31 mouse cellular contexts compared by ENCODE assay signal in the genomic region with DNA sequence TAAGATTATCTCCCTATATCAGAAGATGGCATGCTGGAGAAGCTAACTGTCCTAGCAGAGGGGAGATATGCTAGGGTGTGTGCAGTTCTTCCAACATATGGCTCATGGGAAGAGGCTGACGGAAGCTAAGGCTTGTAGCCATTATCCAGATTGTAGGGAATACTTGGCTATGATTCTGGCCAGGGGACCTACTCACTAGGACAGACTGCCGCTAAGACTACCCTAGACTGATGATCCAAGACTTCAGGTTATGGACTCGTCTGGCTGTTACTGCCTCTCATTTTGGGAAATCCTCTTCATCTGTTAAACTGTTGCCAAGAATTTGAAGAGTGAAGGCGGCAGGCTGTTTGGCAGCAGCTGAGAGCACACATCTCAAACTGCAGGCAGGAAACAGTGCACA. TPM values are rescaled to one million over a fixed set of nuclear protein-coding genes. Genes with fewer than 3 reads are reported as not detected.
A peak's percentile ranks its signal among the peaks of the same experiment; 100 is the strongest.
DNase-seq lines count a peak whose midpoint lies in the region; ATAC-seq lines count a peak whose summit lies in the region.
"Had no signal": no experiment of that assay in that cellular context is flagged by ENCODE, and none has a peak within 500 bp of the region (broad histone marks: within the 10 kb centered on the region; RNA-seq: fewer than 3 reads in every experiment).

No protein-coding gene starts in this region.

- no peaks in the 10 kb centered on the region for H3K9me3 ChIP-seq in midbrain, embryonic 11.5 days (ENCODE audit: control insufficient read depth, low read length)
- no peaks in the 10 kb centered on the region for H3K9me3 ChIP-seq in midbrain, embryonic 14.5 days (ENCODE audit: control insufficient read depth, low read length)
- H3K9me3 ChIP-seq: forebrain, embryonic 13.5 days; heart, embryonic 12.5 days; limb, embryonic 10.5 days; limb, embryonic 15.5 days; liver, embryonic 13.5 days; midbrain, embryonic 13.5 days; stomach, embryonic 15.5 days had no signal

- no peak for ATAC-seq in midbrain, embryonic 11.5 days (ENCODE audit: low FRiP score)
- no peak for ATAC-seq in midbrain, embryonic 14.5 days (ENCODE audit: low FRiP score, low TSS enrichment)
- ATAC-seq: forebrain, embryonic 13.5 days; intestine, postnatal 0 days; lung, postnatal 0 days; midbrain, embryonic 13.5 days had no signal

- H3K36me3 ChIP-seq in midbrain, embryonic 11.5 days (ENCODE audit: control insufficient read depth, insufficient read depth, low read length): no peaks in the 10 kb centered on the region
- no peaks in the 10 kb centered on the region for H3K36me3 ChIP-seq in midbrain, embryonic 14.5 days (ENCODE audit: control insufficient read depth, insufficient read depth, low read length)
- H3K36me3 ChIP-seq: heart, embryonic 12.5 days; limb, embryonic 10.5 days; limb, embryonic 15.5 days; liver, embryonic 13.5 days; midbrain, embryonic 13.5 days; stomach, embryonic 15.5 days had no signal

- 93% methylated on average over 4 of the region's 4 CpGs for WGBS in midbrain, embryonic 11.5 days
- WGBS in midbrain, embryonic 14.5 days: 87% methylated on average over 4 of the region's 4 CpGs

- no peak overlapping the region for H3K27ac ChIP-seq in midbrain, embryonic 11.5 days (ENCODE audit: low read depth, low read length)
- H3K27ac ChIP-seq in midbrain, embryonic 14.5 days (replicated peaks; ENCODE audit: low read depth, low read length): no peak overlapping the region
- H3K27ac ChIP-seq: forebrain, embryonic 13.5 days; heart, adult 2 months; hindbrain, embryonic 14.5 days; limb, embryonic 10.5 days; limb, embryonic 15.5 days; liver, embryonic 13.5 days; midbrain, embryonic 13.5 days; stomach, embryonic 15.5 days had no signal

- no peaks in the 10 kb centered on the region for H3K4me1 ChIP-seq in midbrain, embryonic 11.5 days (ENCODE audit: control insufficient read depth, insufficient read depth, low read length)
- H3K4me1 ChIP-seq in midbrain, embryonic 14.5 days (ENCODE audit: control insufficient read depth, insufficient read depth, low read length): no peaks in the 10 kb centered on the region
- H3K4me1 ChIP-seq: forebrain, embryonic 13.5 days; heart, embryonic 12.5 days; limb, embryonic 10.5 days; limb, embryonic 15.5 days; liver, embryonic 13.5 days; midbrain, embryonic 13.5 days; stomach, embryonic 15.5 days had no signal

- no peak overlapping the region for H3K9ac ChIP-seq in midbrain, embryonic 11.5 days (ENCODE audit: low read length)
- H3K9ac ChIP-seq in midbrain, embryonic 14.5 days (replicated peaks; ENCODE audit: low read length): no peak overlapping the region
- H3K9ac ChIP-seq: forebrain, embryonic 13.5 days; heart, embryonic 12.5 days; hindbrain, embryonic 14.5 days; limb, embryonic 15.5 days; liver, embryonic 13.5 days; midbrain, embryonic 13.5 days; stomach, embryonic 15.5 days had no signal

- no peak overlapping the region for H3K4me2 ChIP-seq in midbrain, embryonic 11.5 days
- H3K4me2 ChIP-seq in midbrain, embryonic 14.5 days (ENCODE audit: low read length): no peak overlapping the region
- H3K4me2 ChIP-seq: forebrain, embryonic 13.5 days; heart, embryonic 12.5 days; hindbrain, embryonic 14.5 days; limb, embryonic 15.5 days; liver, embryonic 13.5 days; midbrain, embryonic 13.5 days; stomach, embryonic 15.5 days had no signal

- peak; percentile 8 for DNase-seq in layer of hippocampus, adult 11-12 months (ENCODE audit: low spot score)
- no peak for DNase-seq in layer of hippocampus, adult 9-11 months
- peak; percentile 19 for DNase-seq in midbrain, embryonic 11.5 days (ENCODE audit: low spot score, missing footprints)
- no peak for DNase-seq in midbrain, embryonic 14.5 days
- DNase-seq in right cerebral cortex, postnatal 10 days (ENCODE audit: low spot score in 2 of 2): peak; percentile 47 to 58
- DNase-seq in telencephalon, adult 2 months (ENCODE audit: low read depth, low spot score): peak; percentile 65
- DNase-seq in gastrocnemius, postnatal 10 days: no peak
- DNase-seq: adrenal gland, postnatal 25 days; B cell, adult 2 months; cerebellum, adult 2 months; cerebellum, postnatal 14 days; gastrocnemius, postnatal 36 days; heart, adult 2 months; heart, postnatal 4 days; kidney, postnatal 14 days; liver, embryonic 13.5 days; lung, adult 18-20 months; lung, postnatal 4 days; thymus, adult 18-20 months; thymus, postnatal 25 days had no signal

- H3K27me3 ChIP-seq in midbrain, embryonic 11.5 days (ENCODE audit: control insufficient read depth, insufficient read depth, low read length): no peaks in the 10 kb centered on the region
- H3K27me3 ChIP-seq in midbrain, embryonic 14.5 days (ENCODE audit: control insufficient read depth, insufficient read depth, low read length): no peaks in the 10 kb centered on the region
- H3K27me3 ChIP-seq: forebrain, embryonic 13.5 days; heart, embryonic 12.5 days; limb, embryonic 15.5 days; liver, embryonic 13.5 days; midbrain, embryonic 13.5 days; stomach, embryonic 15.5 days had no signal

- H3K4me3 ChIP-seq in midbrain, embryonic 11.5 days (ENCODE audit: low read depth, low read length): no peak overlapping the region
- no peak overlapping the region for H3K4me3 ChIP-seq in midbrain, embryonic 14.5 days (replicated peaks; ENCODE audit: low read depth, low read length)
- H3K4me3 ChIP-seq: erythroblast, embryonic 14.5 days; forebrain, embryonic 13.5 days; heart, adult 2 months; heart, embryonic 12.5 days; limb, embryonic 10.5 days; limb, embryonic 15.5 days; liver, embryonic 13.5 days; megakaryocyte, embryonic 14.5 days; midbrain, embryonic 13.5 days; stomach, embryonic 15.5 days had no signal

RNA-seq across cellular contexts. Expression of gene Wdr1, which starts 20.0 kb away (rescaled TPM):
- 152 and 156 TPM in 2 replicates for polyA plus RNA-seq in midbrain, embryonic 11.5 days (2014; fragmentation: Nextera tagmentation; extraction: Ambion mirVana)
- 186 and 194 TPM in 2 replicates for polyA plus RNA-seq in midbrain, embryonic 14.5 days (2014; fragmentation: Nextera tagmentation; extraction: Ambion mirVana)
- total RNA-seq in gastrocnemius, postnatal 10 days (2021): 100 to 1,000 TPM; 137 to 146 TPM

Comparison
In these comparisons a context has a peak if more than half of its experiments do, and no peak if none do; other contexts are left out.
1. DNase-seq: peak in layer of hippocampus, adult 11-12 months (single experiment), midbrain, embryonic 11.5 days (single experiment), right cerebral cortex, postnatal 10 days (2 of 2) and telencephalon, adult 2 months (single experiment); none in layer of hippocampus, adult 9-11 months (single experiment), midbrain, embryonic 14.5 days (single experiment) and gastrocnemius, postnatal 10 days (single experiment).